Mouse (Mus musculus) heart, adult 2 months (tissue): ENCODE measurements around the gene Spred2. TPM values are rescaled to one million over a fixed set of nuclear protein-coding genes. Genes with fewer than 3 reads are reported as not detected.
A peak's percentile ranks its signal among the peaks of the same experiment; 100 is the strongest.

ENCODE experiments used
- DNase-seq, 2 experiments: peaks; one replicate each; pipeline ENCODE4 v3.0.0; 2021
- H3K27ac ChIP-seq: fragments of 200-600 bp; 2 replicates; pipeline ENCODE4 v1.8.1; 2022
- H3K27me3 ChIP-seq: fragments of 200-500 bp; 2 replicates; pipeline ENCODE4 v1.6.1; 2012; ENCODE audit warnings: mild to moderate bottlenecking, low read length, inconsistent platforms, mixed read lengths; ENCODE audit not compliant: control insufficient read depth, insufficient read depth
- H3K36me3 ChIP-seq: fragments of 200-500 bp; 2 replicates; pipeline ENCODE4 v1.6.1; 2012; ENCODE audit warnings: low read length, inconsistent platforms; ENCODE audit not compliant: control insufficient read depth, insufficient read depth
- H3K4me1 ChIP-seq: fragments of 200-500 bp; 2 replicates; pipeline ENCODE4 v1.6.1; 2011; ENCODE audit warnings: low read length; ENCODE audit not compliant: control insufficient read depth, insufficient read depth
- H3K4me3 ChIP-seq: fragments of 200-600 bp; 2 replicates; pipeline ENCODE4 v1.8.1; 2022
- H3K79me2 ChIP-seq: fragments of 200-500 bp; replicated peaks from 2 replicates; pipeline ENCODE4 v1.6.1; 2012; ENCODE audit warnings: mild to moderate bottlenecking, inconsistent platforms, low read length, moderate library complexity, mixed read lengths; ENCODE audit not compliant: control insufficient read depth, insufficient read depth
- H3K9ac ChIP-seq: fragments of 200-500 bp; 2 replicates; pipeline ENCODE4 v1.6.1; 2012; ENCODE audit warnings: low read depth, mild to moderate bottlenecking, control low read depth, inconsistent platforms, low read length, mixed read lengths
- CTCF ChIP-seq: fragments of 200-600 bp; IDR thresholded peaks from 2 replicates; pipeline ENCODE4 v1.8.1; 2022; ENCODE audit warnings: antibody characterized with exemption, mild to moderate bottlenecking, moderate library complexity
- EP300 ChIP-seq: fragments of 200-500 bp; IDR thresholded peaks from 2 replicates; pipeline ENCODE4 v1.6.1; 2011; ENCODE audit warnings: low read depth, low read length, control low read depth; ENCODE audit not compliant: insufficient read depth
- POLR2A ChIP-seq: fragments of 200-500 bp; IDR thresholded peaks from 2 replicates; pipeline ENCODE4 v1.6.1; 2011; ENCODE audit warnings: mild to moderate bottlenecking, low read depth, low read length, control low read depth; ENCODE audit not compliant: insufficient read depth
- WGBS: fragments of 180-500 bp; shearing (Covaris S2); methylation state at CpG from one replicate; pipeline ENCODE4 v1.1.7; 2018; 5-methylcytosine and 5-hydroxymethylcytosine counted together
- intact Hi-C: fragments of 180-260 bp; cut with DNase I; formaldehyde crosslinking; loops from one replicate; pipeline ENCODE4 v1.15.1; 2025
- polyA plus RNA-seq: library from polyadenylated mRNA; depleted of rRNA; stranded (reverse); fragments of >200 nt; gene quantifications from 2 replicates; pipeline ENCODE4 v1.2.3, GENCODE M21; 2012
- total RNA-seq, 2 experiments: library from RNA; stranded (reverse); gene quantifications; 2 replicates each; pipeline ENCODE4 v1.2.3; 2021

Spred2 gene
- total and polyA plus RNA-seq, 3 experiments, result 18.5 to 22.1 (median 22.0) TPM

- Histone ChIP-seq H3K36me3 (no peaks in the 10 kb centered on the region), H3K9ac (no peak overlapping the region), H3K27ac (no peak overlapping the region), H3K79me2 (no peaks in the 10 kb centered on the region), H3K4me1 (no peaks in the 10 kb centered on the region), H3K4me3 (no peak overlapping the region), H3K27me3 (no peaks in the 10 kb centered on the region)
- intact Hi-C loops, result loop anchor here (1.0 kb wide), 2 partner anchors 111 to 201 kb away; no protein-coding TSS in a partner anchor
- no peak for TF ChIP-seq POLR2A
- TF ChIP-seq CTCF, result peak; percentile 91
- TF ChIP-seq EP300, result peak; percentile 61; the same call in 1 of the 2 replicates
- DNase-seq, result peak in 1 of 2 experiments; percentile 66
- WGBS, result 42% methylated on average over 8 of the region's 8 CpGs
Measured at GRCm38 (mm10) chr11:20031536-20031935, 107.4 kb downstream of the Spred2 start.

DNA sequence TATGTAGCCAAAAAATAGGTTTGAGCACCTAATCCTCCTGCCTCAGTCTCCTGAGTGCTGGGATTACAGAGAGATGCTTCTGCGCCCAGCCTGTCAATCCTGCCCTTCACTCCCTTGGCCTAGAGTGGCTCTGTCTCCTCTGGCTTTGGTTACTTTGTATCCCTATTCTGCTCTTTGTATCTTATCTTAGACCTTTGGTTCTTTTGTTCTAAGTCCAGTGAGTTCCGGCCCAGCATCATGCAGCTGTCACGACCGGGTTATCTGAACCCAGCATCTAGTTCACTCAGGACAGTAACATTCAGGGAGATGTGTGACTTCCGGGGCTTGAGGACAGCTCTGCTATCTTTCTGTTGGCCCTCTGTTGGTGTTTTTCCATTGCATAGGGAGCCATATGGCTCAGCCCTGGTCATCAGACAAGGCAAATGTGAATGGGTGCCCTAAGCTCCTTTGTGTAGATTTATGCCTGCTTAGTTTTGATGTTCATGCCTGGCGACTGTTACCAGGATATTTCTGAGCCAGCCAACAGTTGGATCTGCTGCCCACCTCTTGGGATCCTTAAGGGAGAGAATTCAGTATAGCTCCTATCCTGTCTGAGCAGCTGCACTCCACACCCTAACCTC lies 109.5 kb downstream of the Spred2 start:
- WGBS, result 51% methylated on average over 6 of the region's 6 CpGs
- Histone ChIP-seq H3K27ac (no peak overlapping the region), H3K4me3 (no peak overlapping the region), H3K27me3 (no peaks in the 10 kb centered on the region), H3K4me1 (no peaks in the 10 kb centered on the region), H3K36me3 (no peaks in the 10 kb centered on the region), H3K9ac (no peak overlapping the region), H3K79me2 (no peaks in the 10 kb centered on the region)
- intact Hi-C loops, result no loop called here
- no peak for TF ChIP-seq CTCF
- TF ChIP-seq POLR2A, result no peak
- TF ChIP-seq EP300, result no peak
- no peak for DNase-seq

DNA sequence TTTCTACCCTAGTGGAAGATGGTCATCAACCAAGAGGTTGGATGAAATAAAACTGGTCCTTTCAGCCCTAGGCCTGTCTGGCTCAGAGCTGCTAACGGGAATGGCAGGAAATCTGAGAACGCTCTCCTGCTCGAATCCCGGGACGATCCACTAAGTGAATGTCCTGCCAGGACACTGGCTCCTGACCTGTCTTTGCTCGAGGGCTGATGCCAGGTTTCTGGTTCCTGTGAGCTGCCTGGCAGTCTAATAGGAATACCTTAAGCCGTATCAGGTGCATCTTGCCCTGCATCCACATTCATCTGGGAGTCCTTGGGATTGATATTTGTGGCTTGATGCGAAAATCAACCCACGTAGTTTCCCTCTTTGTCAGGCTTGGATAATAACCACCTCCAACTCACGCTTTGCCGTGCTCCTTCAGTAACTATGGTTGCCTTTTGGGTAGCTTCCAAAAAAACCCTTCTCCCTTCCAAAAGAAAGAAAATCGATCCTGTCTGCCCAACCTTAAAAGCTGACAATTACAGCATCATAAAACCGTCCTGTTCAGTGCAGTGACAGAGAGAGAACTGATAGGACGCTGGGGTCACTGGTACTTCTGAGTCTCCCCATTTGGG lies 110.3 kb downstream of the Spred2 start:
- no peak overlapping the region for H3K27ac ChIP-seq
- TF ChIP-seq POLR2A, result no peak
- TF ChIP-seq CTCF, result no peak
- no peak for TF ChIP-seq EP300
- no peak for DNase-seq
- 64% methylated on average over 14 of the region's 14 CpGs for WGBS
- no peaks in the 10 kb centered on the region for H3K79me2 ChIP-seq
- no peaks in the 10 kb centered on the region for H3K4me1 ChIP-seq
- no peaks in the 10 kb centered on the region for H3K27me3 ChIP-seq
- H3K4me3 ChIP-seq, result no peak overlapping the region
- H3K9ac ChIP-seq, result no peak overlapping the region
- no peaks in the 10 kb centered on the region for H3K36me3 ChIP-seq
- intact Hi-C loops, result no loop called here

- no peak for TF ChIP-seq CTCF
- TF ChIP-seq POLR2A, result no peak
- TF ChIP-seq EP300, result no peak
- no peaks in the 10 kb centered on the region for H3K4me1 ChIP-seq
- no peaks in the 10 kb centered on the region for H3K36me3 ChIP-seq
- H3K27ac ChIP-seq, result no peak overlapping the region
- intact Hi-C loops, result no loop called here
- WGBS, result 57% methylated on average over 11 of the region's 11 CpGs
- H3K9ac ChIP-seq, result no peak overlapping the region
- H3K27me3 ChIP-seq, result no peaks in the 10 kb centered on the region
- no peaks in the 10 kb centered on the region for H3K79me2 ChIP-seq
- no peak for DNase-seq
- no peak overlapping the region for H3K4me3 ChIP-seq
Measured at GRCm38 (mm10) chr11:20035343-20035928, 111.3 kb downstream of the Spred2 start.

- Histone ChIP-seq H3K27ac (no peak overlapping the region), H3K36me3 (no peaks in the 10 kb centered on the region), H3K79me2 (no peaks in the 10 kb centered on the region), H3K27me3 (no peaks in the 10 kb centered on the region), H3K4me3 (no peak overlapping the region), H3K4me1 (no peaks in the 10 kb centered on the region), H3K9ac (no peak overlapping the region)
- TF ChIP-seq CTCF (no peak), POLR2A (no peak), EP300 (no peak)
- WGBS, result 81% methylated on average over 7 of the region's 7 CpGs
- no peak for DNase-seq
- intact Hi-C loops, result no loop called here
Measured at GRCm38 (mm10) chr11:20035972-20036371, 111.8 kb downstream of the Spred2 start.

- Histone ChIP-seq H3K4me3 (no peak overlapping the region), H3K9ac (no peak overlapping the region), H3K4me1 (no peaks in the 10 kb centered on the region), H3K36me3 (no peaks in the 10 kb centered on the region), H3K27ac (no peak overlapping the region), H3K79me2 (no peaks in the 10 kb centered on the region), H3K27me3 (no peaks in the 10 kb centered on the region)
- WGBS, result 93% methylated on average over 4 of the region's 4 CpGs
- TF ChIP-seq POLR2A (no peak), EP300 (no peak), CTCF (no peak)
- DNase-seq, result no peak
- intact Hi-C loops, result no loop called here
Measured at GRCm38 (mm10) chr11:20037739-20038138, 113.6 kb downstream of the Spred2 start.
